Mouse (Mus musculus): ENCODE data around the gene Clcn3. TPM values are rescaled to one million over a fixed set of nuclear protein-coding genes. Genes with fewer than 3 reads are reported as not detected.
"Not testable (repeated sequence)": the region's sequence is repeated elsewhere in the genome, so short reads cannot be mapped to it uniquely, and the experiment has no call there.

The Clcn3 gene
- total RNA-seq (2021) = 10 to 100 TPM; 33.6 to 34.3 TPM

DNA sequence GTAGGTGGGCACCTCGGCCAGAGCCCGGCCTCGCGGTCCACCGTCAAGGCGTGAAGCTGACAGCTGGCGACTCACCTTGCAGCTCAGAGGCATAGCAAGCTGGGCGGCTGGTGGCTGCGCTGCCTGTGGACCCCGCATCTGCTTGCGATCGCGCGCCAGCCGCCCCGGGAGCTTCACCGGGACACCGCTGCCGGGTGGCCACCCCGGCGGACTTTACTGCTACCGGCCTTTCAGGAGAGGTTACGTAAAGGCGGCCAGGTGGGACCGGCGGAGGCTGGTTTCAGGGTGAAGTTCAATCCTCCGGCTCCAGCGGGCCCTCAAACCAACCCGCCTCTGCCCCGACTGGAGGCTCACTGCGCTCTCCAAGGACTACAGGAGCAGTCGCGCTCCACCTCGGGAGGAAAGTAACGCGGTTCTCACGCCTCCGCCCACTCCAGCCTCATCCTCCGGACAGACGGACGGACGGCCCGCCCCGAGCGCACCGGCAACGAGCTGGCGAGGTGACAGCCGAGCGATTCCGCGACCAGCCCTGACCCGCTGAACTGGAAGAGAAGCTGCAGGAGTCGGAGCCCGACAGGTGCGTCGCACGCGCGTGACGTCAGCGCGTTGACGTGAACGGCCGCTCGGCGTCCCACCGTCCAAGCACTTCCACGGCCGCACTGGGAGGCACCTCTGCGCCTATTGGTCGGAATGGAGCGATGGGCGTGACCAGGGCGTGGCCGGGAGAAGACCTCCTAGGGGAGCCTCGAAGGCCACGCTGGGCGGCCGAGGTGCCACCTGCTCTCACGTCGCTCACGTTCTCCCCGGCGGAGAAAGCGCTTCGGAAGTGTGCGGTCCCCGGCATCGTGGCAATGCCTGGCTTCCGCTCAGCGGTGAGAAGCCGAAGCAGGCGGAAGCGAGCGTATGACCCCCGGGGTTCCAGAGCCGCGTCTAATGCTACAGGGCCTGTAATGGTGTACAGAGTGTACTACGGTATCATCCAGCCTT is at the start of gene Clcn3:
Clcn3 (minus strand) TSS at position 600 of the 987 bp plus-strand sequence.
- DNase-seq = peak; percentile 94 to 97
- intact Hi-C loops (cut with DNase I) = loop anchor here (1.0 to 10.0 kb wide), 5 partner anchors 10 to 348 kb away; partner anchors contain the start of genes Hpf1, Mfap3l, Nek1 and Sh3rf1

DNA sequence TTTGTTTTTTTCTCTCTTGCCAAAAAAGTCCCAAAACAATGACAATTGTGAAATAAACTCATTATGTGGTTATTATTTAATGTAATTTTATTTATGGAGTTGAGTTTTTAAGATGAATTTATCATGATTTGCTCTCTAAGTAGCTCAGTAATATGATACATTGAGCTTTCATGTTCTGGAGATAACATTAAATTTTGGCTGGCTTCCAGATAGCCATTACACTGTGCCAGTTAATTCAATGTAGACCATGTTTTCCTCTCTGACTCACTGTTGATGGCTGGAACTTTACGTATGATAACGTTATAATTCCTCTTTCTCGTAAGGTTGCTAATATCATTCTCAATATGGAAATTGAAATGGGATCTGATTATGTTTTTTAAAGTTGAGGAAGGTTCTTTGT is 13.4 kb upstream of the Clcn3 start:
- no peak for DNase-seq
- intact Hi-C loops (cut with DNase I) = no loop called here

DNA sequence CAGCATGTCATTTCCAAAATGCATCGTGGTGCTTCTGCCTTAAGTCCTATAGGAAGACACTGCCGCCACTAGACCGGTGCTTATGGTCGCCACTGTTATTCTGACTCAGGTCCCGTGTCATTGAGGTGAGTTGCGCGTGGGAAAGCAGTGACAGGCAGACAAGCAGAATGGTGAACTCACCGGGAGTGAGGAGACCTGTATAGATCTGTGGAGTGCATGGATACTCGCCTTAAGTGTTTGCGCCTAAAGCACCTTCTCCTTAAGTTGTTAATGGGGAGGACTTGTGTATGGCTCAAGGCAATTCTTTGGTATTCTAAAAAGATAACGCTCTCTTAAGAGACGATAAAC is 10.5 kb upstream of the Clcn3 start:
- intact Hi-C loops (cut with DNase I) = loop anchor here (1.0 to 5.0 kb wide), 2 partner anchors 10 to 494 kb away; partner anchors contain the start of genes Cbr4 and Clcn3
- DNase-seq = no peak

DNA sequence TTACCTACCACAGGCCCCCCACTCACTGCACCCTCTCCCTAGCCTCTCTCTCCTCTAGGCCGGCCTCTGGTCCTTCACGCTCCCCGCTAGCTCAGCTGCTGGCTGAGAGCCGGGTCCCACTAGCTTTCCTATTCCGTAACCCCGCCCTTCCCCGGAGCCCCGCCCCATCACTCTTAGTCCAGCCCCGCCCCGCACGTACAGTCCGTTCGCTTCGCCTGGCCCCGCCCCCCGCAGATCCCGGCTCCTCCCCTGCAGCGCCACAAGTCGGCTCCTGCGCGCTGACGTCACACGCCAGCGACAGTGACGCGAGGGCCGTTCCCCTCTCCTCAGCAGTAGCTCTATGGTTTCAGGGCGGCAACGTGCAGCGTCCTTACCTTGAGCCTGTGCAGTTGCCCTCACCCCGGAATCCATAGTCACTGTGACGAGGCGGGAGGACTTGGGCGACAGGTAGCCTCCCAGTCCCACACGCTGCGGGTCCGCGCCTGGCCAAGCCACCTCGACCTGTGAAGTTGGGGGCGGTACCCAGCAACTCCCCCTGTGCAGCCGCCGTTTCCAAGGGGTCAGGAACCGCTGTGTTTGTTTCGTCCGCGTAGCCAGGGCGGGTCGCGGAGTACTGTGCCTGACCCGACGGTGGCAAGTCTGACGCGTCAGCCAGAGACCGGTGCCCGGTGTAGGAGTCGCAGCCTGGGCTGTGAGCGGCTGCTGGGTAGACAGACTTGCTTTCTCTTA is 10.0 kb upstream of the Clcn3 start, which contains the start of gene Nek1:
Nek1 (plus strand) TSS at position 286 of the 729 bp plus-strand sequence.
- intact Hi-C loops (cut with DNase I) = loop anchor here (1.0 to 5.0 kb wide), 2 partner anchors 10 to 494 kb away; partner anchors contain the start of genes Cbr4 and Clcn3
- peak; percentile 96 to 97 for DNase-seq

DNA sequence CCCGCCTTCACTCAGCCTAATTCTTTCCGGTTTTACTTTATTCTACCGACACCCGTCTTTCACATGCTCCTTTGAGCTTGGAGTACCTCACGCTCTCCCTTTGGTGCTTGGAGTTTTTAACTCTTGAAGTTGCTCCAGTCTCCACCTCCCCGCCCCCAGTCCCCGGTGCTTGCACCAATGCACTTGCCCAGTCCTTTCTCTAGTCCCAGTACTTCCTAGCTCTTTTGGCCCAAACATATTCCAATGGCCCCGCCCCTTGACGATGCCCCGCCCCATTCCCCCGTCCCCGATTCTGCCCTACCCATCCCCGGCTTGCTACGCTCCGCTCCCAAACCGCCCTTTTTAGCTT is 9.4 kb upstream of the Clcn3 start:
- intact Hi-C loops (cut with DNase I) = loop anchor here (5.0 kb wide), 1 partner anchor 495 kb away; the partner anchor contains the start of gene Cbr4
- DNase-seq = no peak

DNA sequence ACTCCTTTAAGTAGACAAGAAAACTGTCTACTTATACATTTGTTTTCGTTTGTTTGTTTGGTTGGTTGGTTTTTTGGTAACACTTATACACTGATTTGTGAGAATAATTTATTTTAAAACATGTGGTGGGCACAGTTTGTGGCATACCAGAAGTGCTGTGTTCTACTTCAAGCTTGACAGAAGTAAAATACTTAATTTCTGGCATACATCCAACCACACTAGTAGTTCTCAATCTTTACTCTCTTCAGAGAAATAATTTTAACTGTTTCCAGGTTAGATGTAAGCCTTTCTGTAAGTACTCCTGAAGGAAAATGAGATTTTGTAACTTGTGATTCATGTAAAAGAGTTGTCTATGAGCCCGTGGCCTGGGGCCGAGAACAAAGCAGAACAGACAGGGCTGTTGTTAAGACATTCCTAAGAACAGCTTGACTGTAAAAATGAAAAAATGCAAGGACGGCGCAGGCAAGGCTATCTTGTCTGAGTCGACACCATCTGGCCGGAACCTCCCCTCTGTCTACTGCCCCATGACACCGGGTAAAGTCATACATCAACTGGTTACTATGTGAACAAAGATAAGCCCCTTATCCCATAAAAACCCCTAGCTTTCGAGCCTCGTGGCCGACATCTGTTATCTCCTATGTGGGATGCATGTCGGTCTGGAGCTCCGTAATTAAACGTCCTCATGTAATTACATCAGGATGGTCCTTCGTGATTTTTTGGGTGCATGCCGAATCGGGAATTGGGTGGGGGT is 1.3 kb upstream of the Clcn3 start:
- not testable (repeated sequence) for DNase-seq
- intact Hi-C loops (cut with DNase I) = loop anchor here (5.0 to 10.0 kb wide), 4 partner anchors 92 to 943 kb away; partner anchors contain the start of genes Ddx60, Hpf1, Mfap3l and Sh3rf1

DNA sequence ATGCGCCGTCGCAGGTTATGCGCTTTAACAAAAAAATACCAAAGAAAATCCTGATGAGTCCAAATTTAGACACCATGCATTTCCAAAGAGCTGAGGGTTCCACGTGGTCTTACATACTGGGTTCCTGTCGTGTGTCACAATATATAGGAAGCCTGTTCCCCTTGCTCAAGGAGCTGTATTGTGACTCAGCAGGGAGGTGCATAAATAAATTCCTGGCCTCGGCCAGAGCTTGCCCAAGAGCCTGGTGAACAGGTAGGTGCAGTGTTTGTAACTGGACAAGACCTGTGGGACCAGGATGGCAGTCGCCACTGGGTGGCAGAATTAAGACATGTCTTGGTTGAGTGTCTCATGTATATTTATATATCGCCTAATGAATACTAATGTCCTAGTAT is 584 bp upstream of the Clcn3 start:
- intact Hi-C loops (cut with DNase I) = loop anchor here (1.0 to 10.0 kb wide), 5 partner anchors 10 to 349 kb away; partner anchors contain the start of genes Hpf1, Mfap3l, Nek1 and Sh3rf1
- peak; percentile 53 to 61 for DNase-seq

DNA sequence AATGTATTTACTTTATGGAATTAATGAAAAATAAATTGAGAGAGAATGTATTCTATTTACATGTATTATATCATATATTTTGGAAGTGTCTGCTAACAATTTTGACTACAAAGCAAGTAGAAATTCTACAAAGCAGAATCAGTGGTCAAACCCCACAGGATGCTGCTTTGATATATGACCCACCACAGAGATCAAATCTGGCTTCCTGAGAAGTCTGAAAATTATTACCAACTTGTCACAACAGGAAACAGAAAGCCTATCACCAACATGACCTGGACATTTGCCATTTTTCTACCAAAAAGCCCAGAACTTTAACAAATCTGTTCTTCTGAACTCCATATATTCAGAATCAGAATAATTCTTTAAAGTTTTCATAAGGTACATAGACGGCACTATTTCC is 1.7 kb downstream of the Clcn3 start:
- intact Hi-C loops (cut with DNase I) = loop anchor here (5.0 to 10.0 kb wide), 3 partner anchors 89 to 347 kb away; partner anchors contain the start of genes Hpf1, Mfap3l and Sh3rf1
- no peak for DNase-seq

DNA sequence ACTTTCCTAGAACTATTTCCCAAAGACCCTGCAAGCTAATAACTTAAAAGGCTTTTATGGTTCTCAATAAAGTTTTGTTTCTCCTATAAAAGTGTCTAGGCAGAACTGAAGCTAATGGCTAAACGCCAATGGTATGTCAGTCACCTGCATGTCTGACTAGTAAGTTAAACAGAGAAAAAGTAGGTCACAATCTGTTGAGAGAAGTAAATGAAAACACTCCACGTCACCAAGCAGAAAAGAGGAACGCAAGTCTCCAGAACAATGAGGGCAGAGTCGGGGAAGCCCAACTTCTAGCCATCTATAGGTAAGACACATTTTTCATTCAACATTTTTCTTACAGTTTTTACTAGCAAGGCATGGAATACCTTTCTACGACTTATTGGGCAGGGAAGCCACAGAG is 4.6 kb downstream of the Clcn3 start:
- intact Hi-C loops (cut with DNase I) = no loop called here
- DNase-seq = no peak

DNA sequence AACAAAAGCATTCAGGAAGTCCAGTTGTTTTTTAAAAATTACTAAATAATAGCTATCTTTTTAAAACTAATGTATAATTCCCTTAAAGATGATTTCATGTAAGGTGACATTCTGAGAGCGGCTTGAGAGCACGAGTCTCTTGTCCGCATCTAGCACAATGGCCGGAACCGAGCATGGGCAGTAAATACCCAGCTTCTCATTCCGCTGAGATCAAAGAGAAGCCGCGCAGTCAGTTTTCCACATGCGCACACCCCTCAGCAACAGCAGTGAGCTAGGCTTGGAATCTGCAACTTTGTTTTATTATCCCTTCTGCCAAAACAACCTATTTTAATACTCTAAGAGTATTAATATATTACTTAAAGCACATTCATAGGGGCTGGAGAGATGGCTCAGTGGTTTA is 6.3 kb downstream of the Clcn3 start:
- intact Hi-C loops (cut with DNase I) = no loop called here
- no peak for DNase-seq

DNA sequence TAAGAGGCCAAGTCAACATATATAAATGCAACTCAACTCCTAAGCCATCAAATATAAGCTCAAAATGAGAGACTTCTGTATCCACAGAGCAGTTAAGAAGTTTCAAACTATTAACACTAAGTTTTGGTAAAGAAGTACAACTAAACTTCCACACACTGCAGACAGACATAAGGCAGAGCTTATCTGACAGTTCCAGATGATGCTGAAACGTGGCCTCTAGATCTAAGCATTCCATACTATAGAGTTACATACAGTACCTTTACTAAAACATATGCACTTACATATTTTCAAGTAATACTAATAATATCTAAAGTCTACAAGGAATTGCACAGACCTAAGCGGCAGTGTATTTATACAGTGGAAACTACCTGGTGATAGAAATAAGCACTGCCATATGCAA is 8.3 kb downstream of the Clcn3 start:
- intact Hi-C loops (cut with DNase I) = no loop called here
- DNase-seq = no peak

DNA sequence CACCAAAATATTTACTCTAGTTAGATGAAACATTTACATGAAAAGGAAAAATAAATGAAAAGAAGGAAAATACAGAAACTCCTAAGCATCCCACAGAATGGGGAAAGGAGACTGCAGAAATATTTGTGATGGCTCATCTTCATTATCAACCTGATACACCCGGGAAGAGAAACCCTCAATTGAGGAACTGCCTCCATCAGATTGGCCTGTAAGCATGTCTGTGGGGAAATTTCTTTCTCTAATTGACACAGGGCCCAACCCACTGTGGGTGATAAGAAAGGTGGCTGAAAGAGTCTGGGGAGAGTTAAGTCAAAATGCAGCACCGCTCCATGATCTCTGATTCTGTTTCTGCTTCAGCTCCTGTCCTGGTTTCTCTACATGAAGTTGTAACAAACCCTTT is 9.7 kb downstream of the Clcn3 start:
- no peak for DNase-seq
- intact Hi-C loops (cut with DNase I) = no loop called here

DNA sequence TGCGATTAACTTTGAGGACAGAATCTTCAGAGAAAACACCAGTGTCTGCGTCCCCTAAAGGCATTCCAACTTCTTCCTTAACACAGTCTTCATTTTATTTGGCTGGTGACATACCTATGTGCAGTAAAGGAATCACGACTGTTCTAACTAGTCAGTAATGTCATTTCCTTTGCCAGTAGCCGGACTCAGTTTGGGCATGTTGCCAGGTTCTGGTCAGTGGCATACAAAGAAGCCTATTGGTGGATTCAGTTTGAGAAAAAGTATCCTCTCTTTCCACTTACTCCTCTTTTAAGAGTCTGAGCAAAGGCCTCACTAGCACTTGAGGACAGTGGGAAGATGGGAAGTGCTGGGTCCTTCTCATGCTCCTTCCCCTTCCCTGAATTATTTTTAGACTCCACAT is 11.3 kb downstream of the Clcn3 start:
- DNase-seq = peak in 1 of 2 experiments; percentile 38
- intact Hi-C loops (cut with DNase I) = no loop called here

DNA sequence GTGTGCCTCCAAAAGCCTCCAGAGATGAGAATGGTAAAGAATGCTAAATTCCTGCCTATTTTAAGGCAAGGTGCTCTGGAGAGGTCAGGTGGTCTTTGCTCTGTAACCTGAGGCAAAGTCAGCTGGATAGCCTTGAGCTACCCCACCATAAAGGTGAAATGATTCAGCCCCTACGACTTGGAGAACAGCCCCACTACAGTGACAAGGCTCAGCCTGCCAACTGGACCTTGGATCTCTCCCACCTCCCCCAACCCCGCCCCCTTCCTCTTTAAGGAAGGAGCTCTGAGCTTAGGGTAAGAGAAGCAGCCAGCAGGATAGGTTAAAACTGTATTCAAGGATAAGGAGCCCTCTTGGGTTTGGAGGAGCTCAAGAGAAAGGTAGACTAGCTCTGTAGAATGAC is 14.0 kb downstream of the Clcn3 start:
- no peak for DNase-seq
- intact Hi-C loops (cut with DNase I) = no loop called here

DNA sequence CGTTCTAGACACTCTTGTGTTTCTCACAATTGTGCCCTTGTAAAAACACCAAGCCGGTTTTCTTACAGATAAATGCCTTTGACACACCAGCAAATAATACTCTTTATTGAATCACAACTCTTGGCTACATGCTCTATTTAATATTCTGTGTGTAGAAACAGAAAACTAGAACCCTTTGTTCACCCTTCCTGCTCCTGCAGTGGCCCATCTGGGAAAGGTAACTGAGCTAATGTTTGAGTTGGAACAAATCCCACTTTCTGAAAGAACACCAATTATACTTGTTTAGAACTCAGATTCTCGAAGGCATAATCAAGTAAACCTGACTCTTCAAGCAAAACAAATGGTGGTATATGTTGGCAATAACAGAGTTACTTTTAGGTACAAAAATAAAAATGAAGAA is 17.4 kb downstream of the Clcn3 start:
- intact Hi-C loops (cut with DNase I) = no loop called here
- no peak for DNase-seq

DNA sequence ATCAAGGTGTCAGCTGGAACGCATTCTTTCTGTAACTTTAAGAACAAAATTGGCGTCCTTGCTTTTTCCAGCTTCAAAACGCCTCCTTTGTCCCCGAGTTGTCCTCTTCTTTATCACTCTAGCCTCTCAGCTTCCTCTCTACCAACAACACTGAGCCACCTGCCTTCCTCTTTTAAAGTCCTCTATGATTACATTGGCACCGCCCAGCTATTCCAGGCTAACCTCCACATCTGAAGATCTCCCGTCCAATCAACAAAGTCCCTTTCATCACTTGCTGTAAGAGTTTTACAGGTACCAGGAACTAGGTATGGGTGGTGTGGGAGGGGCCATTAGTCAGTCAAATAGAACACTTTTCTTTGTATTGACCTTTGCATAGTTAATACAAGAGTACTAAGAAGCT is 17.8 kb downstream of the Clcn3 start:
- no peak for DNase-seq
- intact Hi-C loops (cut with DNase I) = no loop called here

DNA sequence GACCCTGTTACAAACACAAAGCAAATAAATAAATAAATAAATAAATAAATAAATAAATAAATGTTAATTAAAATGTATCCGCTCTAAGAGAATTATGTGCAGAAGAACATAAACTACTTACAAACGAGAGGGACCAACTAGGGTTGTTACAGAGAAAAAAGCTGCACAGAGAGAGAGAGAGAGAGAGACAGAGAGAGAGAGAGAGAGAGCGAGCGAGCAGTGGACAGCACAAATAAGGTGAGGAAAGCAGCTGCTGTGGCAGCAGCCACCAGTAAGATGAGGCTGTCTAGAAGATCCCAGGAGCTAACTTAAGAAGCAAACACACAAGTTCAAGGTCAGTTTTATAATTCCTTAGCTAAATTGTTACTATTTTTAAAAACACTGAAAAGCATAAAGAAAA is 18.6 kb downstream of the Clcn3 start:
- no peak for DNase-seq
- intact Hi-C loops (cut with DNase I) = no loop called here

DNA sequence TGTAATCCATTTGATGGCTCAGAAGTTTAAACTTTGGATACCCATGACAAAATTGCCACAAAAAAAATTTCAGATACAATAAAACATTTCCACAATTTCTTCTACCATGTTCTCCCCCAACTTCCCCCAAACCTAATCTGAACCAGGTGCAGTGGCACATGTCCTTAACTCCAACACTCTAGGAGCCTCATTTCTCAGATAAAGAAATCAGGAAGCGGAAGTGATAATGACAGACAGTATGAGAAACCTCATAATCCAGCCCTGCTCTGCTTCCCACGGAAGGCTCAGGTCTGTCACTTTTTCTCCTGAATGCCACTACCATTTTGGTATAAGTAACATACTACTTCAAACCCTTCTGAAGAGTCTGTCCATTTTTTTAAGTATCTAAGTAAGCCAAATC is 19.2 kb downstream of the Clcn3 start:
- intact Hi-C loops (cut with DNase I) = no loop called here
- no peak for DNase-seq

DNA sequence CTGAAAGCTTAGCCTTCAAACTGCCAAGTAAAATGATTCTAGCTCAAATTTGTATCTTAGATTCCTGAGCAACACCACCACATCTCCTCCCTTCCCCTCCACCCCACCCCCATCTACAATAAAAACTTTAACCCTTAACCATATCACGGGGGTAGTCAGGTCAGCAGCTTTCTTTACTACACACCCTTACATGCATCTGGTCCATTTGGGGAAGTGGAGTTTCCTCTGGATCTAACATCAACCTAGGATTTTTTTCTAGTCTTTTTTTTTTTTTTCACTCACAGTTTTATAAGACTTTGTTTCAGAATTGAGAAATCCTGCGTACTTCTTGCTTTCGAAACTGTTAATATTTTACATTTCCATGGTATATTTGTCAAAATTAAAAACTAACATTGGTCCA is 20.3 kb downstream of the Clcn3 start:
- no peak for DNase-seq
- intact Hi-C loops (cut with DNase I) = no loop called here

DNA sequence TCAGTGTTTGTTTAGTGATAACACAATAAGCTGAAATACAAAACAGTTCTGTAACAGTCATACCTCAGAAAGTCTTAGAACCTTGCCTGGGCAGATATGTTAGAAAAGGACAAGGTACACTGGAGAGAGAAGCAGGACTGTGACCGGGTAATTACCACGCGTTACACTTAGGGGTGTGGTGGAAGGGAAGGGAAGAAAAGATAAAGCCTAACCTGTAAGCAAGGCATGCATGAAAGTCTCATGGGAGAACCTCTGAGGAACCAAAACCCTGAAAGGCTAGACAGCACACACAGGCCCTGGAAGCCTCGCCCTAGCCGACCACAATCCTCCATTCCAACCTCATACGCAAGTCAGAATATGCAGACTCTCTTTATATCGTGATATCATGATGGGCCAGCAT is 26.3 kb downstream of the Clcn3 start:
- no peak for DNase-seq
- intact Hi-C loops (cut with DNase I) = no loop called here
